In the genomic region with DNA sequence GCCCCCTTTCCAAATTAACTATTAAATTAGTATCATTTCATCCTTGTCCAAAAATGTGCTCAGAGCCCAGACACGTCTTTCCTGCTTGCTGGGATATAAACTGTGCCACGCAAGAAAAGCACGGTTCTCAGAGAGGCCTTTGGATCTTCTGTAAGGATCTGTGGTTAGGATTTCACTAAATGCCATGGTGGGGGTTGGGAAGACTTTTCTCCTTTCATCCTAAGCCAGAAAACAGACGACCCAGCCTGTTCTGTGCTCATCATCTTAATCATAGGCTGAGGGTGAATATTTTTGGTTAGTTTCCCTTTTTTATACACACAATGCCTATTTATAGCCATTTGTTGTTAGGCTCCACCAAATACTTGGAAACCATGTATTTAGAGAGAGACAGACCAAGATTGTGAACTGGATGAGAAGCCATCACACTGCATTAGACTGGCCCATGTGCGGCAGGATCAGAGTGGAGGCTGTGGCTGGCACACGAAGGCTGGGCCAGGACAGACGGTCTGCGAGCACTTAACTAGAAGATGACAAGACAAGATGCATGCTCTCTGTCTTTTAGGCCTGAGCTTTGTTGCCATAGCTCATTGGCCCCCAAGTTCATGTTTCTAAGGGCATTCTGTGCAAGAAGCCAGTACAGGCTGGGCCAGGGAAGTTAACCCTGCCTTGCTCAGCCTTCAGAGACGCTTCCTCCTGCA, we compare ENCODE assay signal across 15 mouse cellular contexts.
DNase-seq lines count a peak whose midpoint lies in the region; ATAC-seq and TF ChIP-seq lines count a peak whose summit lies in the region.
"Had no signal": no experiment of that assay in that cellular context is flagged by ENCODE, and none has a peak within 500 bp of the region (broad histone marks: within the 10 kb centered on the region; RNA-seq: fewer than 3 reads in every experiment).

No protein-coding gene starts in this region.

- H3K27me3 ChIP-seq in forebrain, embryonic 10.5 days (ENCODE audit: poor library complexity, severe bottlenecking) = no peaks in the 10 kb centered on the region
- no peaks in the 10 kb centered on the region for H3K27me3 ChIP-seq in forebrain, embryonic 12.5 days
- H3K27me3 ChIP-seq in kidney, embryonic 15.5 days = no peaks in the 10 kb centered on the region
- no peaks in the 10 kb centered on the region for H3K27me3 ChIP-seq in midbrain, embryonic 11.5 days (ENCODE audit: control insufficient read depth, insufficient read depth, low read length)
- H3K27me3 ChIP-seq in midbrain, postnatal 0 days (ENCODE audit: insufficient read depth, low read length) = no peaks in the 10 kb centered on the region
- H3K27me3 ChIP-seq in stomach, postnatal 0 days (ENCODE audit: control insufficient read depth, insufficient read depth, low read length) = no peaks in the 10 kb centered on the region
- H3K27me3 ChIP-seq: hindbrain, embryonic 15.5 days; liver, embryonic 13.5 days; neural tube, embryonic 13.5 days had no signal

- peaks cover 14% of the 10 kb centered on the region for H3K4me1 ChIP-seq in forebrain, embryonic 10.5 days
- H3K4me1 ChIP-seq in forebrain, embryonic 12.5 days = no peaks in the 10 kb centered on the region
- H3K4me1 ChIP-seq in kidney, embryonic 15.5 days = peaks cover 47% of the 10 kb centered on the region
- no peaks in the 10 kb centered on the region for H3K4me1 ChIP-seq in midbrain, embryonic 11.5 days (ENCODE audit: control insufficient read depth, insufficient read depth, low read length)
- H3K4me1 ChIP-seq in midbrain, postnatal 0 days (ENCODE audit: insufficient read depth, low read length) = no peaks in the 10 kb centered on the region
- no peaks in the 10 kb centered on the region for H3K4me1 ChIP-seq in stomach, postnatal 0 days (replicated peaks; ENCODE audit: control insufficient read depth, insufficient read depth)

- no peaks in the 10 kb centered on the region for H3K36me3 ChIP-seq in forebrain, embryonic 10.5 days (replicated peaks)
- H3K36me3 ChIP-seq in forebrain, embryonic 12.5 days (replicated peaks) = no peaks in the 10 kb centered on the region
- H3K36me3 ChIP-seq in kidney, embryonic 15.5 days = no peaks in the 10 kb centered on the region
- no peaks in the 10 kb centered on the region for H3K36me3 ChIP-seq in midbrain, embryonic 11.5 days (ENCODE audit: control insufficient read depth, insufficient read depth, low read length)
- no peaks in the 10 kb centered on the region for H3K36me3 ChIP-seq in midbrain, postnatal 0 days (ENCODE audit: insufficient read depth, low read length)
- no peaks in the 10 kb centered on the region for H3K36me3 ChIP-seq in stomach, postnatal 0 days (ENCODE audit: control insufficient read depth, insufficient read depth, low read length)
- H3K36me3 ChIP-seq: hindbrain, embryonic 15.5 days; liver, embryonic 13.5 days; neural tube, embryonic 13.5 days had no signal

- no peak for TF ChIP-seq EP300 in stomach, postnatal 0 days (optimal IDR thresholded peaks at IDR 0.05)

- no peak overlapping the region for H3K4me3 ChIP-seq in forebrain, embryonic 10.5 days
- H3K4me3 ChIP-seq in forebrain, embryonic 12.5 days (replicated peaks) = no peak overlapping the region
- H3K4me3 ChIP-seq in kidney, embryonic 15.5 days (replicated peaks) = no peak overlapping the region
- no peak overlapping the region for H3K4me3 ChIP-seq in midbrain, embryonic 11.5 days (ENCODE audit: low read depth, low read length)
- no peak overlapping the region for H3K4me3 ChIP-seq in midbrain, postnatal 0 days (ENCODE audit: low read depth, low read length)
- H3K4me3 ChIP-seq in stomach, postnatal 0 days (ENCODE audit: low read depth, low read length) = no peak overlapping the region
- H3K4me3 ChIP-seq: erythroblast, embryonic 14.5 days; hindbrain, embryonic 15.5 days; liver, embryonic 13.5 days; neural tube, embryonic 13.5 days had no signal

- TF ChIP-seq CTCF in midbrain, postnatal 0 days (IDR thresholded peaks at IDR 0.05) = no peak
- TF ChIP-seq CTCF in stomach, postnatal 0 days (IDR thresholded peaks at IDR 0.05; ENCODE audit: low read depth) = no peak

- ATAC-seq in forebrain, embryonic 12.5 days (ENCODE audit: low FRiP score) = no peak
- no peak for ATAC-seq in kidney, embryonic 15.5 days (replicated peaks; ENCODE audit: low FRiP score)
- ATAC-seq in midbrain, embryonic 11.5 days (ENCODE audit: low FRiP score) = no peak
- ATAC-seq in midbrain, postnatal 0 days (ENCODE audit: low FRiP score) = no peak
- no peak; the same call in 1 of the 2 replicates for ATAC-seq in stomach, postnatal 0 days (ENCODE audit: low FRiP score, low TSS enrichment)

- H3K9me3 ChIP-seq in forebrain, embryonic 10.5 days = no peaks in the 10 kb centered on the region
- no peaks in the 10 kb centered on the region for H3K9me3 ChIP-seq in forebrain, embryonic 12.5 days
- H3K9me3 ChIP-seq in kidney, embryonic 15.5 days (replicated peaks) = no peaks in the 10 kb centered on the region
- no peaks in the 10 kb centered on the region for H3K9me3 ChIP-seq in midbrain, embryonic 11.5 days (ENCODE audit: control insufficient read depth, low read length)
- no peaks in the 10 kb centered on the region for H3K9me3 ChIP-seq in midbrain, postnatal 0 days (ENCODE audit: low read length)
- no peaks in the 10 kb centered on the region for H3K9me3 ChIP-seq in stomach, postnatal 0 days (ENCODE audit: control insufficient read depth, low read length)
- H3K9me3 ChIP-seq: hindbrain, embryonic 15.5 days; liver, embryonic 13.5 days; neural tube, embryonic 13.5 days had no signal

- H3K9ac ChIP-seq in forebrain, embryonic 12.5 days = no peak overlapping the region
- H3K9ac ChIP-seq in kidney, embryonic 15.5 days = no peak overlapping the region
- no peak overlapping the region for H3K9ac ChIP-seq in midbrain, embryonic 11.5 days (ENCODE audit: low read length)
- H3K9ac ChIP-seq in midbrain, postnatal 0 days (replicated peaks; ENCODE audit: low read length, poor library complexity, severe bottlenecking) = no peak overlapping the region
- H3K9ac ChIP-seq in stomach, postnatal 0 days (ENCODE audit: low read length) = no peak overlapping the region
- H3K9ac ChIP-seq: hindbrain, embryonic 15.5 days; liver, embryonic 13.5 days; neural tube, embryonic 13.5 days had no signal

- H3K27ac ChIP-seq in forebrain, embryonic 10.5 days = 0 out of 2 replicates have a peak overlapping the region, but pooled peaks have one; percentile 32
- no peak overlapping the region for H3K27ac ChIP-seq in forebrain, embryonic 12.5 days
- peak overlapping the region; percentile 37; the same call in 1 of the 2 replicates for H3K27ac ChIP-seq in kidney, embryonic 15.5 days
- no peak overlapping the region for H3K27ac ChIP-seq in midbrain, embryonic 11.5 days (ENCODE audit: low read depth, low read length)
- no peak overlapping the region for H3K27ac ChIP-seq in midbrain, postnatal 0 days (ENCODE audit: low read depth, low read length)
- peak overlapping the region; percentile 24; the same call in 1 of the 2 replicates for H3K27ac ChIP-seq in stomach, postnatal 0 days (replicated peaks)
- H3K27ac ChIP-seq: hindbrain, embryonic 15.5 days; liver, embryonic 13.5 days; neural tube, embryonic 13.5 days had no signal

- DNase-seq in forebrain, embryonic 10.5 days (ENCODE audit: extremely low spot score, low spot score) = no peak
- no peak for DNase-seq in kidney, adult 9 months
- DNase-seq in midbrain, embryonic 11.5 days (ENCODE audit: low spot score, missing footprints) = peak; percentile 83
- no peak for DNase-seq in midbrain, postnatal 0 days (ENCODE audit: low spot score)
- no peak for DNase-seq in stomach, postnatal 0 days (ENCODE audit: low spot score)
- no peak for DNase-seq in embryo, embryonic 9.5 days (ENCODE audit: extremely low spot score)
- DNase-seq: cerebellum, adult 2 months; heart, postnatal 10 days; kidney, adult 2 months; liver, embryonic 13.5 days had no signal

- no peak overlapping the region for H3K4me2 ChIP-seq in forebrain, embryonic 12.5 days
- no peak overlapping the region for H3K4me2 ChIP-seq in kidney, embryonic 15.5 days
- H3K4me2 ChIP-seq in midbrain, embryonic 11.5 days = no peak overlapping the region
- no peak overlapping the region for H3K4me2 ChIP-seq in midbrain, postnatal 0 days (ENCODE audit: low read depth, low read length, poor library complexity, severe bottlenecking)
- H3K4me2 ChIP-seq in stomach, postnatal 0 days (replicated peaks; ENCODE audit: low read depth) = no peak overlapping the region
- H3K4me2 ChIP-seq: hindbrain, embryonic 15.5 days; liver, embryonic 13.5 days; neural tube, embryonic 13.5 days had no signal

- WGBS in forebrain, embryonic 10.5 days = 84% methylated on average over 9 of the region's 9 CpGs
- 83% methylated on average over 9 of the region's 9 CpGs for WGBS in forebrain, embryonic 12.5 days
- WGBS in kidney, embryonic 15.5 days = 71% methylated on average over 9 of the region's 9 CpGs
- 78% methylated on average over 9 of the region's 9 CpGs for WGBS in midbrain, embryonic 11.5 days
- 73% methylated on average over 9 of the region's 9 CpGs for WGBS in midbrain, postnatal 0 days
- WGBS in stomach, postnatal 0 days = 59% methylated on average over 9 of the region's 9 CpGs

Comparison
In these comparisons a context has a peak if more than half of its experiments do, and no peak if none do; other contexts are left out.
1. H3K27ac ChIP-seq: peak in forebrain, embryonic 10.5 days (single experiment), kidney, embryonic 15.5 days (single experiment) and stomach, postnatal 0 days (single experiment); none in forebrain, embryonic 12.5 days (single experiment), midbrain, embryonic 11.5 days (single experiment) and midbrain, postnatal 0 days (single experiment).